Mouse (Mus musculus): ENCODE measurements around the gene Olfr1257. TPM values are rescaled to one million over a fixed set of nuclear protein-coding genes. Genes with fewer than 3 reads are reported as not detected.
"Not testable (repeated sequence)": the region's sequence is repeated elsewhere in the genome, so short reads cannot be mapped to it uniquely, and the experiment has no call there.

Gene Olfr1257
- polyA plus RNA-seq (2012; rRNA removed), result not detected in 2 replicates

DNA sequence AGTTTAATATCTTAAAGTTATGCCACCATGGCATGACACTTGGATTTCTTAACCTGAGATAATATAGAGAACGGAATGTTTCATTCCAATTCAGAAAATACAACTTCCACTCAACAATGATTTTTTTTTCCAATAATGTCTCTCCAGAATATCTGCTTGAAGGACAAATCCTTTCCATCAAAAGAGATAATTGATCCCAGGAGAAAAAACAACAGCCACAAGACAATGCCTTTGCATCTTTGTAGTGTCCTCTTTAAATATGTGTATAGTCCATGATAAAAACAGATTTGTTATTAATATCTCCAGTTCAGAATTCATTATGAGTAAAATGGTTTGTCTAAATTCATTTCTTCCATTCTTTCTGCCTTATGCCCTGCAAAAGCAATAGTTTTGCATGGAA, at the start of gene Olfr1257:
TSS of gene Olfr1257 (plus strand) at position 301 of the 400 bp plus-strand sequence.
- DNase-seq (ENCODE audit: low read depth), result no peak
- no peak for TF ChIP-seq CTCF (IDR thresholded peaks at IDR 0.05; ENCODE audit: borderline replicate concordance, extremely low read depth, insufficient read depth, insufficient read length)
- no peak for TF ChIP-seq POLR2A (IDR thresholded peaks at IDR 0.05; ENCODE audit: borderline replicate concordance, extremely low read depth, insufficient read depth, insufficient read length, poor library complexity, severe bottlenecking)

DNA sequence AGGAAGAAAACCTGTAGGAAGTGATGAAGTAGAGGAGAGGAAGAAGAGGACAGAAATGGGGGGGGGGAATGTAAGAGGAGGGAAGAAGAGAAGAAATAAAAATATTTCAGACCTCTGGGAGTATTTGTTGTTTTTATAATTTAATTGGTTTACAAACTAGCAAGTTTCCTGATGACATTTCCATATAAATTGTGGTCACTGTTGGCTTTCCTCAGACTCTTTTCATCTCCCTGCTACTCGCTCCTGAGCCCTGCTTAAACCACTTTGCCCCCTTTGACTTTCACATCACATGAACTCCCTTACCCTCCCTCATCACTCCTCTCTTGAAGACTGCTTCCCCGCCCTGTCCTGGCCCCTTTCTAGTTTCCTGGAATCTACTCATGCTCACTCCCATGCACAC, 36.8 kb upstream of the Olfr1257 start, which contains the start of gene Olfr1256:
TSS of gene Olfr1256 (minus strand) at position 101 of the 400 bp plus-strand sequence.
- DNase-seq (ENCODE audit: low read depth), result no peak
- TF ChIP-seq CTCF (IDR thresholded peaks at IDR 0.05; ENCODE audit: borderline replicate concordance, extremely low read depth, insufficient read depth, insufficient read length) (no peak), POLR2A (IDR thresholded peaks at IDR 0.05; ENCODE audit: borderline replicate concordance, extremely low read depth, insufficient read depth, insufficient read length, poor library complexity, severe bottlenecking) (no peak)

DNA sequence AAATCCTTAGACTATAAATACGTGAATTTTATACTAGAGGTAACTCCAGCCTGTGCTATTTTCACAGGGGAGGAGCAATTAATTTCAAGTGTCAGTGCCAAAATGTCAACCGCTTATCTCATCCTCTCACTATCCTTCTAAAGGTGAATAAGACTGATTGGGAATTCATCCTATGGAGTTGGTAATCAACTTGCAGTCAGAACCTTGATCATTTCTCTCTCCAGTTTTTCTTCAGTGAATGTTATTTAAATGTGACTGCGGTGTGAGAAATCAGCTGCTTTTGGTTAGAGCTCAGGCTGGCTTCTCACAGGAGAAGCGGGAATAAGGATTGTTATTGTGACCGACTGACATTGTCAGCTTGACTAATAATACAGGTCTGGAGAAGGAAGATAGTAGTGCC, 30.1 kb upstream of the Olfr1257 start, which contains the start of gene Olfr48:
TSS of gene Olfr48 (minus strand) at position 101 of the 400 bp plus-strand sequence.
- DNase-seq (ENCODE audit: low read depth), result no peak
- TF ChIP-seq POLR2A (IDR thresholded peaks at IDR 0.05; ENCODE audit: borderline replicate concordance, extremely low read depth, insufficient read depth, insufficient read length, poor library complexity, severe bottlenecking), result no peak
- no peak for TF ChIP-seq CTCF (IDR thresholded peaks at IDR 0.05; ENCODE audit: borderline replicate concordance, extremely low read depth, insufficient read depth, insufficient read length)

GRCm38 (mm10) chr2:89849230-89849629, 29.0 kb upstream of the Olfr1257 start:
- TF ChIP-seq POLR2A (IDR thresholded peaks at IDR 0.05; ENCODE audit: borderline replicate concordance, extremely low read depth, insufficient read depth, insufficient read length, poor library complexity, severe bottlenecking), result no peak
- no peak for TF ChIP-seq CTCF (IDR thresholded peaks at IDR 0.05; ENCODE audit: borderline replicate concordance, extremely low read depth, insufficient read depth, insufficient read length)
- DNase-seq (ENCODE audit: low read depth), result no peak

DNA sequence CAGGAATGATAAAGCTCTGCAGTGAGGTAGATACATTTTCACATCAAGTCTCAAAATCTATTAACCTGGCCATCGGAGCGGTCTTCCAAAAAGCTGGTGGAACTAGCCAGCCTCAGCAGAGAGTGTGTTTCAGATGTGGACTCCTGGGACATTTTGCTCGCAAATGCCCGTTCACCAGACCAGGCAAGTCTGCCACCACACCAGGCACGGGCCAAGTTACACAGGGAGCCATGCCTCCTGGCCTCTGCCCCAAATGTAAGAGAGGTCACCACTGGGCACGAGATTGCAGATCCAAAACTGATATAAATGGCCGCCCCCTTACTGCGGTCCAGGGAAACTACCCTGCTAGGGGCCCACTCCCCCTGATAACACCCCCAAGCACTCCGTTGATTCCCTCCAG, 34.4 kb downstream of the Olfr1257 start:
- DNase-seq (ENCODE audit: low read depth), result not testable (repeated sequence)

DNA sequence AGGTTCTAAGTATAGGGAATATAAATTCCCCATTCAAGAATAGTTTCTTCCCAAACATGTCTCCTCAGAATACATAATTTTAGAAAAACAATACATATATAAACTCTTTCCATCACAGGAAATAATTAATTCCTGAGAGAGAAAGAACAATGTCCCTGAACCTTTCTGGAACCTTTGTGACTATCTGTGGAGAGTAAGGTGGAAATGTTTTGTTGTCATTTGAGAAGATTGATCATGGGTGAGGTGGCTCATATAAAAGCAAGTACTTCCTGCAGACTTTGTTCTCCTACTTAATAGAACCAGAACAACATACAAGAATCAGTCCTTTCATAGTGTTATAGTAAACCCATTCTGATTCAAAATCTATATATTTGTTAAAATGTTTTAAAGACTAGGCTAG, 48.8 kb downstream of the Olfr1257 start, which contains the start of gene Olfr1258:
TSS of gene Olfr1258 (plus strand) at position 301 of the 400 bp plus-strand sequence.
- DNase-seq (ENCODE audit: low read depth), result no peak
- TF ChIP-seq POLR2A (IDR thresholded peaks at IDR 0.05; ENCODE audit: borderline replicate concordance, extremely low read depth, insufficient read depth, insufficient read length, poor library complexity, severe bottlenecking), result no peak
- no peak for TF ChIP-seq CTCF (IDR thresholded peaks at IDR 0.05; ENCODE audit: borderline replicate concordance, extremely low read depth, insufficient read depth, insufficient read length)

Other genes starting within 250 kb of the Olfr1257 start
- not detected in 2 replicates for gene Olfr1249, start 243.5 kb upstream of the Olfr1257 start, polyA plus RNA-seq (2012; rRNA removed)
- gene Olfr1250, start 217.0 kb upstream of the Olfr1257 start, polyA plus RNA-seq (2012; rRNA removed), result not detected in 2 replicates
- gene Olfr1251, start 206.5 kb upstream of the Olfr1257 start, polyA plus RNA-seq (2012; rRNA removed), result not detected in 2 replicates
- gene Olfr1252, start 153.4 kb upstream of the Olfr1257 start, polyA plus RNA-seq (2012; rRNA removed), result not detected in 2 replicates
- gene Olfr1253, start 121.3 kb upstream of the Olfr1257 start, polyA plus RNA-seq (2012; rRNA removed), result not detected in 2 replicates
- gene Olfr1254, start 84.8 kb upstream of the Olfr1257 start, polyA plus RNA-seq (2012; rRNA removed), result not detected in 2 replicates
- not detected in 2 replicates for gene Olfr1255, start 66.4 kb upstream of the Olfr1257 start, polyA plus RNA-seq (2012; rRNA removed)
- gene Olfr1256, start 36.9 kb upstream of the Olfr1257 start, polyA plus RNA-seq (2012; rRNA removed), result not detected in 2 replicates
- gene Olfr48, start 30.2 kb upstream of the Olfr1257 start, polyA plus RNA-seq (2012; rRNA removed), result 0.07 and 0.13 TPM in 2 replicates
- not detected in 2 replicates for gene Olfr1258, start 48.9 kb downstream of the Olfr1257 start, polyA plus RNA-seq (2012; rRNA removed)
- gene Olfr1259, start 70.2 kb downstream of the Olfr1257 start, polyA plus RNA-seq (2012; rRNA removed), result not detected in 2 replicates
- not detected in 2 replicates for gene Olfr1260, start 95.9 kb downstream of the Olfr1257 start, polyA plus RNA-seq (2012; rRNA removed)
- not detected in 2 replicates for gene Olfr1261, start 112.8 kb downstream of the Olfr1257 start, polyA plus RNA-seq (2012; rRNA removed)
- gene Olfr1262, start 121.7 kb downstream of the Olfr1257 start, polyA plus RNA-seq (2012; rRNA removed), result not detected in 2 replicates
- gene Olfr1263, start 133.7 kb downstream of the Olfr1257 start, polyA plus RNA-seq (2012; rRNA removed), result not detected in 2 replicates
- gene Olfr1264, start 147.1 kb downstream of the Olfr1257 start, polyA plus RNA-seq (2012; rRNA removed), result not detected in 2 replicates
- gene Olfr1265, start 156.9 kb downstream of the Olfr1257 start, polyA plus RNA-seq (2012; rRNA removed), result not detected in 2 replicates
- not detected in 2 replicates for gene Olfr140, start 185.2 kb downstream of the Olfr1257 start, polyA plus RNA-seq (2012; rRNA removed)
- gene Olfr1269, start 243.0 kb downstream of the Olfr1257 start, polyA plus RNA-seq (2012; rRNA removed), result not detected in 2 replicates